Mouse (Mus musculus) limb, embryonic 14.5 days (tissue): ENCODE results near the gene Skap1. TPM values are rescaled to one million over a fixed set of nuclear protein-coding genes. Genes with fewer than 3 reads are reported as not detected.
"Not testable (repeated sequence)": the region's sequence is repeated elsewhere in the genome, so short reads cannot be mapped to it uniquely, and the experiment has no call there.

ENCODE experiments used
- ATAC-seq: fragments of 200-750 bp; cut with Nextera tagmentation; 2 replicates; pipeline ENCODE4 v1.8.0; 2017; ENCODE audit warnings: low read depth, moderate number of reproducible peaks, moderate TSS enrichment; ENCODE audit not compliant: low FRiP score
- DNase-seq: peaks from one replicate; pipeline ENCODE4 v3.0.0-alpha.2; 2015; ENCODE audit warnings: low spot score
- H3K27ac ChIP-seq: fragments of 300-500 bp; sonication (generic); replicated peaks from 2 replicates; pipeline ENCODE4 v1.5.1; 2014; ENCODE audit warnings: low read depth, mild to moderate bottlenecking, low read length, moderate library complexity, mixed read lengths
- H3K27me3 ChIP-seq: fragments of 300-500 bp; sonication (generic); 2 replicates; pipeline ENCODE4 v1.6.1; 2014; ENCODE audit warnings: low read length, mixed read lengths; ENCODE audit not compliant: control insufficient read depth, insufficient read depth
- H3K36me3 ChIP-seq: fragments of 300-500 bp; sonication (generic); 2 replicates; pipeline ENCODE4 v1.6.1; 2014; ENCODE audit warnings: mild to moderate bottlenecking, low read length, moderate library complexity, mixed read lengths; ENCODE audit not compliant: control insufficient read depth, insufficient read depth
- H3K4me1 ChIP-seq: fragments of 300-500 bp; sonication (generic); 2 replicates; pipeline ENCODE4 v1.6.1; 2014; ENCODE audit warnings: antibody characterized with exemption, low read length, mixed read lengths; ENCODE audit not compliant: control insufficient read depth, insufficient read depth
- H3K4me2 ChIP-seq: fragments of 300-500 bp; sonication (generic); replicated peaks from 2 replicates; pipeline ENCODE4 v1.6.1; 2014; ENCODE audit warnings: low read depth, mild to moderate bottlenecking, low read length, moderate library complexity; ENCODE audit not compliant: severe bottlenecking
- H3K4me3 ChIP-seq: fragments of 300-500 bp; sonication (generic); replicated peaks from 2 replicates; pipeline ENCODE4 v1.5.1; 2014; ENCODE audit warnings: low read length
- H3K9ac ChIP-seq: fragments of 300-500 bp; sonication (generic); 2 replicates; pipeline ENCODE4 v1.6.1; 2014; ENCODE audit warnings: mild to moderate bottlenecking, low read depth, low read length, moderate library complexity; ENCODE audit not compliant: severe bottlenecking
- H3K9me3 ChIP-seq: fragments of 300-500 bp; sonication (generic); 2 replicates; pipeline ENCODE4 v1.6.1; 2016; ENCODE audit warnings: low read length; ENCODE audit not compliant: control insufficient read depth
- POLR2A ChIP-seq: fragments of 200-500 bp; IDR thresholded peaks from 2 replicates; pipeline ENCODE4 v1.8.0; 2012; ENCODE audit warnings: inconsistent platforms, mild to moderate bottlenecking, moderate library complexity, borderline replicate concordance; ENCODE audit not compliant: insufficient read depth, insufficient read length; ENCODE audit errors: extremely low read depth
- WGBS: fragments of 180-500 bp; shearing (Covaris S2); extraction: QIAGEN DNeasy Blood & Tissue Kit; methylation state at CpG from one replicate; pipeline ENCODE4 v1.1.7; 2014; 5-methylcytosine and 5-hydroxymethylcytosine counted together
- polyA plus RNA-seq, 2 experiments: library from polyadenylated mRNA; depleted of rRNA in 1 of 2; stranded (reverse) in 1 of 2; unstranded in 1 of 2; fragments of >200 nt; fragmentation: Nextera tagmentation in 1 of 2; extraction: Ambion mirVana in 1 of 2; gene quantifications; 2 replicates each; pipeline versions ENCODE4 v1.2.1 to v1.2.3; 2012 to 2014

Gene Skap1
- polyA plus RNA-seq, 2 experiments = 0.67 to 2.1 TPM

GRCm38 (mm10) chr11:96781425-96781824 is 317.0 kb downstream of the Skap1 start:
- no peak for ATAC-seq
- Histone ChIP-seq H3K4me2 (no peak overlapping the region), H3K4me1 (peaks cover 5% of the 10 kb centered on the region; the same call in 1 of the 2 replicates), H3K36me3 (no peaks in the 10 kb centered on the region), H3K9ac (no peak overlapping the region), H3K27ac (no peak overlapping the region), H3K9me3 (no peaks in the 10 kb centered on the region), H3K27me3 (no peaks in the 10 kb centered on the region), H3K4me3 (no peak overlapping the region)
- no peak for TF ChIP-seq POLR2A
- DNase-seq = no peak
- 80% methylated on average over 2 of the region's 2 CpGs for WGBS

DNA sequence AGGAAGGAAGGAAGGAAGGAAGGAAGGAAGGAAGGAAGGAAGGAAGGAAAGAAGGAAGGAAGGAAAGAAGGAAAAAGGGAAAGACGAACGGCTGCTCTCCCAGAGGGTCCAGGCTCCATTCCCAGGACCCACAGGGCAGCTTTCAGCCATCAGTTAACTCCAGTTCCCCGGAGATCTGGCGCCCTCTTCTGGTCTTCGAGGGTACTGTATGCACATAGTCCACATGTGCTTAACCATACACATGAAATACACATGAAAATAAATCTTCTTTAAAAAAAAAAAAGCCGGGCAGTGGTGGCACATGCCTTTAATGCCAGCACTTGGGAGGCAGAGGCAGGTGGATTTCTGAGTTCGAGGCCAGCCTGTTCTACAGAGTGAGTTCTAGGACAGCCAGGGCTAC is 320.5 kb downstream of the Skap1 start:
- not testable (repeated sequence) for H3K27me3 ChIP-seq, H3K4me1 ChIP-seq, ATAC-seq, H3K4me3 ChIP-seq, H3K9ac ChIP-seq, H3K4me2 ChIP-seq, H3K27ac ChIP-seq, H3K36me3 ChIP-seq, H3K9me3 ChIP-seq
- peak; percentile 52 for DNase-seq
- WGBS = 14% methylated on average over 7 of the region's 7 CpGs

DNA sequence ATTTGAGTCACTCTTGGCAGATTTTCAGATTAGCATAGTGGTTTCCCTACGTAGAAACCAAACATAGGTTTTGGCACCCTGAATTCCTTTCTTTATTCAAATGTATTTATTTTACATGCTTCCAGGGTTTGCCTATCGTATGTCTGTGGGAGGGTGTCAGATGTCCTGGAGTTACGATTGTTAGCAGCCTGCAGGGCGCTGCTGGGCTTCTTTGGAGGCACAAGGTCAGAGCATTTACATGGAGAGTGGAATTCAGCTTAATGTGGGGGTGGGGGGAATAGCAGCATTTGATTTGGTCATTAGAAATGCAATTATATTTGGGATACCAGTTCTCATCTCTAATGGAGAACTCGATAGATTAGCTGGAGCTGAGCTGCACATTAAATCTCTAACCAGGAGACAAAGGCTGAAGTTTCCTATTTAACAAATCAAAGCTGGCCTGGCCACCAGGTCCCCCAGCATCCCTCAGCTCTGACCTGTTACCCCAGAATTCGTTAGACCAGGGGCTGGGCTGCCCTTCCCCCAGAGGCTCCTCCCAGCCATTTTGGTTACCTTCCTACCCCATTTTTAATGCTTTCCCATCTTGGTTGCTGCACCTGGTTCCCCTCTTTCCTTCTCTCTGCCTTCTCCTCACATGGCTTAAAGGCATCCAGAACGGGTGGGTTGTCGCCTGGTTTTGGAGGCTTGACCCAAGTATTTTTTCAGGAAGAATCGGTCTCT is 322.5 kb downstream of the Skap1 start:
- TF ChIP-seq POLR2A = no peak
- H3K27ac ChIP-seq = no peak overlapping the region
- no peaks in the 10 kb centered on the region for H3K9me3 ChIP-seq
- 0 out of 2 replicates have a peak, but pooled peaks cover 3% of the 10 kb centered on the region for H3K36me3 ChIP-seq
- H3K4me2 ChIP-seq = no peak overlapping the region
- 34% methylated on average over 9 of the region's 9 CpGs for WGBS
- H3K4me3 ChIP-seq = no peak overlapping the region
- no peaks in the 10 kb centered on the region for H3K27me3 ChIP-seq
- H3K4me1 ChIP-seq = peaks cover 12% of the 10 kb centered on the region
- ATAC-seq (no peak), DNase-seq (no peak)
- H3K9ac ChIP-seq = no peak overlapping the region

DNA sequence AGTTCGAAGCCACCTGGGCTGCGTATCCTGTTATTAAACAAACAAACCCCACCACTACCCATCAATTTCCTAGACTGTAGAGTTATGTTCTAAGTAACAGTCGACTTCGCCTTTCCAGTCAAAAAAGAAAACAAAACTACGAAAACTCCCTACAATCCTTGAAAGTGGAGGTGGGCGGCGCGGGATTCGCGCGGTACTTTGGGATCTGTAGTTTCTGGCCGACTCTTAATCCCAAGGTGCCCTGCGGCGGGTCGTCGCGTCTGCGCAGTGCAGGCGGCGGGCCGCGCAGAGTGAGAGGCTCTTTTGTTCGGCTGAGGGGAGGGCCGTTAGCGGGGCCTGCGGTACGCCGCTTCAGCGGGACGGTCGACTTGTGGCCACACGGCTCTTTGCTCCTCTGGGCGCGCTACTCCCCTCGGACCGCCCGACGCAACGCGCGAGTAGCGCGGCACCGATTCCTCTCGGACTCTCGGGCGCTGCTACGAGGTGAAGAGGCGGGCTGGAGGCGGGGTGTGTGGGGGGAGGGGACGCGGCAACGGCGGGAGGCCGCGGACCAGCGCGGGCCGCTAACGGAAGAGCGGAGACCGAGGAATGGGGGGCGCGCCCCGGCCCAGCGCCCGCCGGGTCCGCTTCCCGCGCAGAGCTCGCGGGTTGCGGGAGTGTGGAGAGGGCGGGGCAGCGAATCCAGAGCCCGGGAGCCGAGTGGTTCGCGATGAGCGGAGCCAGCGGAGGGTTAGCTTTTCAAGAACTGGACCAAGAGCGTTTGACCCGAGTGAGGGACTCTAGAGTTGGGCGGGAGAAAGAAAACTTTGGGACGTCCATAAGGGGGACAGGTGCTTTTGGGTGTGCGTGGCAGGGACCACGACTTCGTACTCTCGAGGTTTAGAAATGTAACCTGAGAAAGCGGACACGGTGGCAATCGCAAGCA is 324.7 kb downstream of the Skap1 start, which contains the start of gene Cbx1:
Gene Cbx1 (plus strand): TSS at position 257 of the 925 bp plus-strand sequence.
- Histone ChIP-seq H3K9ac (peak within 1 kb of the TSS; percentile 94), H3K4me2 (peak within 1 kb of the TSS; percentile 90), H3K36me3 (0 out of 2 replicates have a peak, but pooled peaks cover 3% of the 10 kb centered on the region), H3K4me3 (peak within 1 kb of the TSS; percentile 86), H3K27me3 (no peaks in the 10 kb centered on the region), H3K9me3 (no peaks in the 10 kb centered on the region), H3K4me1 (peaks cover 12% of the 10 kb centered on the region), H3K27ac (peak within 1 kb of the TSS; percentile 97)
- TF ChIP-seq POLR2A = peak; percentile 94; the same call in 1 of the 2 replicates
- ATAC-seq (peak; percentile 97), DNase-seq (peak; percentile 92)
- WGBS = 1% methylated on average over 85 of the region's 93 CpGs

DNA sequence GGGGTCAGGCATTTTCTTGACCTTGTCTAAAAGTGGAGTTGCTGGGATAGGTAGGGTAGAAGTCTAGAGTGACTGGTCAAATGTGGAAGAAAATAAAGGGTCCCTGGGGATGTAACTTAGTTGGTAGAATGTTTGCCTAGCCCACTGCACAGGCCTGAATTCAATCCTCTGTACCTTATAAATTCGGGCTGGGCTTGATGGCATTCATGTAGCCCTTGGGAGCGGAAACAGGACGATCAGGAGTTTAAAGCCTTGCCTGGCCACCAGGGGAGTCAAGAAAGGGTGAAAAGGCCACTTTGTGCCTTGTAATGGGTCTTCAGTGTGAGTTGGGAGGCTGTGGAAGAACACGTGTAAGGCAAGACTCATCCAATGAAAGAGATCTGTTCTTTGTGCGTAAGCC is 325.6 kb downstream of the Skap1 start:
- no peak for DNase-seq
- peak overlapping the region; percentile 90 for H3K4me2 ChIP-seq
- H3K9me3 ChIP-seq = no peaks in the 10 kb centered on the region
- WGBS = 9% methylated on average over 5 of the region's 5 CpGs
- peaks cover 12% of the 10 kb centered on the region for H3K4me1 ChIP-seq
- H3K9ac ChIP-seq = peak overlapping the region; percentile 94
- no peak for TF ChIP-seq POLR2A
- H3K4me3 ChIP-seq = peak overlapping the region; percentile 86
- no peaks in the 10 kb centered on the region for H3K27me3 ChIP-seq
- ATAC-seq = no peak
- no peak overlapping the region; the same call in 1 of the 2 replicates for H3K27ac ChIP-seq
- H3K36me3 ChIP-seq = 0 out of 2 replicates have a peak, but pooled peaks cover 3% of the 10 kb centered on the region
